Mouse (Mus musculus): ENCODE data around the gene Rpl9-ps1.

DNA sequence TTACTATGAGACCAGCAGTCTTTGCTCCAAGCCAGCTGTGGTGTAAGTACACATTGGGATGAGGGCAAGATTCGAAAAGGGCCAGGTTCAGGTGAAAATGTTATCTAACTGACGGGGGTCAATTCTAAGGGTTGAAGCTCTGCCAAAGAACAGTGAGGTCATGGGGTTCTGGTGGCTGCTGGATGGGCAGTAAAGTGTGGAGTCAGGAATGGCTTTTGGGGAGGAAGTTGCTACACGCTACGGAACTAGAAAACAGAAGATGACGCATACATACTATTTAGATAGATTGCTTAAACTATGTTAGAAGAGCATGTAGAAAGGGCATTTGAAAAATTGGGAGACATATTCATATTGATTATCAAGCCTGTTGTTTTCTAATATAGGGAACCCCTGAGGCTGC is 18.1 kb upstream of the Rpl9-ps1 start:
- TF ChIP-seq POLR2A (IDR thresholded peaks at IDR 0.05; ENCODE audit: borderline replicate concordance, low read depth, low read length) (no peak), CTCF (IDR thresholded peaks at IDR 0.05; ENCODE audit: low read depth, low read length) (no peak)
